Mouse (Mus musculus): ENCODE data around the gene Fndc7. TPM values are rescaled to one million over a fixed set of nuclear protein-coding genes. Genes with fewer than 3 reads are reported as not detected.

Fndc7 gene
- polyA plus RNA-seq, 1 experiment from 2014 or later, result 0.05 TPM

DNA sequence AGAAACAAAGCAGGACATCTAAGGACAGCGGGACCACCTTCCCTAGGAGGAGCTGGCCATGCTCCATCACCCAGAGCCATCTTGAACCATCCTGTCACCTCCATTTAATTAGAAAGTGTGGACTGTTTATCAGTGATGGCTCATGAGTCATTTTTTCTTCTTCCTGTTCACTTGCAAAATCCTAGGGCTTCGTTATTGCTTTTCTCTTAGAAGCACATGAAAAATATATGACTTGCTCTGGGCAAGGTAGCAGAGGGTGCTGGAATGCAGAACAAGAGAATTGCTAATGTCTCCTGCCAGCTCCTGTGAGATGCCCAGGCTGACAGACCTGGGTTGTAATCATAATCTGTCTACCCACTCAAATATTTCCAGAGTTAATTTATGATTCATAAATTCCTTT is 29.0 kb downstream of the Fndc7 start:
- H3K9me3 ChIP-seq (ENCODE audit: control insufficient read depth, low read length), result no peaks in the 10 kb centered on the region
- H3K9ac ChIP-seq (ENCODE audit: low read length), result no peak overlapping the region
- peaks cover 15 to 19% of the 10 kb centered on the region in 2 experiments for H3K4me1 ChIP-seq (ENCODE audit: control insufficient read depth in 2 of 2, insufficient read depth in 2 of 2, low read length in 2 of 2)
- no peak overlapping the region for H3K4me2 ChIP-seq (ENCODE audit: low read length)
- WGBS, result 69% methylated on average over 2 of the region's 2 CpGs
- no peaks in the 10 kb centered on the region for H3K27me3 ChIP-seq (ENCODE audit: control insufficient read depth, insufficient read depth, low read length)
- no peak overlapping the region for H3K27ac ChIP-seq (replicated peaks in 1 of 2; ENCODE audit: control insufficient read depth in 1 of 2, insufficient read depth in 1 of 2, low read depth in 2 of 2, low read length in 2 of 2)
- no peak overlapping the region for H3K4me3 ChIP-seq (ENCODE audit: control insufficient read depth in 1 of 2, insufficient read depth in 1 of 2, low read depth in 1 of 2, low read length in 2 of 2)
- ATAC-seq (ENCODE audit: insufficient number of reproducible peaks, insufficient read depth, low FRiP score, low read depth), result no peak
- no peaks in the 10 kb centered on the region for H3K36me3 ChIP-seq (ENCODE audit: control insufficient read depth, insufficient read depth, low read length)

DNA sequence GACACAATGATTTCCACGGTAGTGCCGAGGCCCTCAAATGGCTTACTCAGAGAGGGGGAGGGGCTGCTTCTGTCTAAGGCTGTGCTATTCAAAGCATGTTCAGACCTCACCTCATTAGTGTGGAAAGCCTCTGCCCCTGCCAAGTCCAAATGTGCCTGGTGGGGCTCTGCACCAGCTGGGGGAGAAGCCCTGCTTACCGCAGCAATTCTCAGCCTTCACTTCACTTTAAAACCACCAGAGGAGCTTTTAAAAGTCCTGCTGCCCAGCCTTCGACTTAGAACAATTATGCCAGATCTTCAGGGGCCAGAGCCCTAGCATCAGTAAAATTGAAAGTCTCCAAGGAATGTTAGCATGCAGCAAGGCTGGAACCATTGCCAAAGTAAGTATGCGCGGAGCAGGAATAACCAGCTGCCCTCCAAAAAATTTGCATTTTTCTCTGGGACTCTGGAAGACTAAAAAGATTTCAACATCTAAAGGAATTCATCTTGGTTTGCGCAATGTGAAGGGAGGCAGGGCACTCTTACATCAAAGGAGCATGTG is 31.5 kb downstream of the Fndc7 start:
- Histone ChIP-seq H3K9me3 (ENCODE audit: control insufficient read depth, low read length) (no peaks in the 10 kb centered on the region), H3K27ac (replicated peaks in 1 of 2; ENCODE audit: control insufficient read depth in 1 of 2, insufficient read depth in 1 of 2, low read depth in 2 of 2, low read length in 2 of 2) (peak overlapping the region; percentile 6 to 51; a peak in 3 of 4 replicates), H3K9ac (ENCODE audit: low read length) (no peak overlapping the region), H3K27me3 (ENCODE audit: control insufficient read depth, insufficient read depth, low read length) (no peaks in the 10 kb centered on the region), H3K4me2 (ENCODE audit: low read length) (peak overlapping the region; percentile 35), H3K4me3 (ENCODE audit: control insufficient read depth in 1 of 2, insufficient read depth in 1 of 2, low read depth in 1 of 2, low read length in 2 of 2) (no peak overlapping the region), H3K4me1 (ENCODE audit: control insufficient read depth in 2 of 2, insufficient read depth in 2 of 2, low read length in 2 of 2) (peaks cover 25 to 29% of the 10 kb centered on the region in 2 experiments), H3K36me3 (ENCODE audit: control insufficient read depth, insufficient read depth, low read length) (no peaks in the 10 kb centered on the region)
- 31% methylated on average over 7 of the region's 7 CpGs for WGBS
- peak; percentile 72 for ATAC-seq (ENCODE audit: insufficient number of reproducible peaks, insufficient read depth, low FRiP score, low read depth)

DNA sequence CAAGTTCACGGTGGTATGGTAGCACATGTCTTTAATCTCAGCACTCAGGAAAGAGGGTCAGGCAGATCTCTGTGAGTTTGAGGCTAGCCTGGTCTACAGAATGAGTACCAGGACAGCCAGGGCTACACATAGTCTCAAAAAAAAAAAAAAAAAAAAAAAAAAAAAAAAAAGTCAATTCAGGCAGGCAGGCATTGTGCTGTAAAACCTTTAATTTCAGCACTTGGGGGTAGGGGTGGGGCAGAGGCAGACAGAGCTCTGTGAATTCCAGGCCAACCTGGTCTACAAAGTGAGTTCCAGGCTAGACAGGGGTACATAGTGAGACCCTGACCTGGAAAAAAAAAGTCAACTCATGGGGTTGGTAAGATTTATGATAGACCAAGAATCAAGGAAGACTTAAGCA is 32.1 kb downstream of the Fndc7 start:
- no peak overlapping the region for H3K9ac ChIP-seq (ENCODE audit: low read length)
- no peaks in the 10 kb centered on the region for H3K9me3 ChIP-seq (ENCODE audit: control insufficient read depth, low read length)
- 55% methylated on average over 1 of the region's 1 CpGs for WGBS
- peak overlapping the region in 1 of 2 experiments; percentile 51; a peak in 2 of 4 replicates for H3K27ac ChIP-seq (replicated peaks in 1 of 2; ENCODE audit: control insufficient read depth in 1 of 2, insufficient read depth in 1 of 2, low read depth in 2 of 2, low read length in 2 of 2)
- no peaks in the 10 kb centered on the region for H3K36me3 ChIP-seq (ENCODE audit: control insufficient read depth, insufficient read depth, low read length)
- peaks cover 25 to 29% of the 10 kb centered on the region in 2 experiments for H3K4me1 ChIP-seq (ENCODE audit: control insufficient read depth in 2 of 2, insufficient read depth in 2 of 2, low read length in 2 of 2)
- no peak for ATAC-seq (ENCODE audit: insufficient number of reproducible peaks, insufficient read depth, low FRiP score, low read depth)
- H3K4me2 ChIP-seq (ENCODE audit: low read length), result 0 out of 2 replicates have a peak overlapping the region, but pooled peaks have one; percentile 35
- no peak overlapping the region for H3K4me3 ChIP-seq (ENCODE audit: control insufficient read depth in 1 of 2, insufficient read depth in 1 of 2, low read depth in 1 of 2, low read length in 2 of 2)
- no peaks in the 10 kb centered on the region for H3K27me3 ChIP-seq (ENCODE audit: control insufficient read depth, insufficient read depth, low read length)

DNA sequence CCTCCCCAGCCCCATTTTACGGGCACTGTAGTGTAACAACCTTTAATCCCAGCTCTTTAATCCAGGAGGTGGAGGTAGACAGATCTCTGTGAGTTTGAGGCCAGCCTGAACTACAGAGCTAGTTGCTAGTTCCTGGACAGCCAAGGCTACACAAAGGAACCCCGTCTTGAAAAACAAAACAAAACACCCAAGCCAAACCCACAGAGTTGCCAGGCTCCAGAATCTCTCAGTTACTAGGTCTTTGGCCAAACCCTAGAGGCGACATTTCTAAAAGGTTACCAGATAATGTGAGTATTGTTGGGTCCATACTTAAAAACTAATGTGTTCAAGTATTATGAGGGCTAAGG is 32.7 kb downstream of the Fndc7 start:
- Histone ChIP-seq H3K4me1 (ENCODE audit: control insufficient read depth in 2 of 2, insufficient read depth in 2 of 2, low read length in 2 of 2) (peaks cover 25 to 29% of the 10 kb centered on the region in 2 experiments), H3K9ac (ENCODE audit: low read length) (no peak overlapping the region)
- no peak for ATAC-seq (ENCODE audit: insufficient number of reproducible peaks, insufficient read depth, low FRiP score, low read depth)

DNA sequence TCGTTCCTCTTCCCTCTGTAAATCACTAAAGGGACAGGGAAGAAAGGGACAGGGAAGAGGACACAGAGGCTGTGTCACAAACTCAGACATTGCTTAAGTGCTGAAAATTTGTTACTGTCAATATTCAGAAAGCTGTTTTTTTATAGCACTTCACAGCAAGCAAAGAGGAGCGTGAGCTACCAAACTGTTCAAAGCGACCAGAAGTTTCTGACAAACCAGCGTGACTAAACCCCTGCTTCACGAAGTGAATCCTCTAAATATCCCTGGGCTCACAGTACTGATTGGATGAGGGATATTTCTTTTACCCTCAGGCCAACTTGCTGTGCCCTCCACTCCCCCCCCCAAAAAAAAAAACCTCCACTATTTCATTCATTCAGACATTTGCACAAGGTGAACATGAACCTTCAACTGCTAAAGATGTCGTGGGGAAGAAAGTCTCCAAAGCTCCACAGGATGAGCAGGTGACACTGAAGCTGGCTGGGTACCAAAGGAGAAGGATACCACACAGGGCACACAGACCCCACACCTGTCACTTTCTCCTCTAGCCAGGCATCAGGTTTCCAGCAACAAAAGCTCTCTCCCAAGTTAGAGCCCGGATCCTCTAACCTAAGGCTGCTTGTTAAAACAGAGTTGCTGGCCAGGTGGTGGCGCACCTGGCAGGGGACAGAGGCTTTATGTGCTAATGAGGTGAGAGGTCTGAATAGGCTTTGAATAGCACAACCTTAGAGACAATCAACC is 33.3 kb downstream of the Fndc7 start:
- Histone ChIP-seq H3K9ac (ENCODE audit: low read length) (no peak overlapping the region), H3K27ac (replicated peaks in 1 of 2; ENCODE audit: control insufficient read depth in 1 of 2, insufficient read depth in 1 of 2, low read depth in 2 of 2, low read length in 2 of 2) (no peak overlapping the region; a peak in 1 of 4 replicates), H3K4me3 (ENCODE audit: control insufficient read depth in 1 of 2, insufficient read depth in 1 of 2, low read depth in 1 of 2, low read length in 2 of 2) (no peak overlapping the region), H3K36me3 (ENCODE audit: control insufficient read depth, insufficient read depth, low read length) (no peaks in the 10 kb centered on the region), H3K27me3 (ENCODE audit: control insufficient read depth, insufficient read depth, low read length) (no peaks in the 10 kb centered on the region), H3K9me3 (ENCODE audit: control insufficient read depth, low read length) (no peaks in the 10 kb centered on the region), H3K4me2 (ENCODE audit: low read length) (no peak overlapping the region), H3K4me1 (ENCODE audit: control insufficient read depth in 2 of 2, insufficient read depth in 2 of 2, low read length in 2 of 2) (peaks cover 25 to 29% of the 10 kb centered on the region in 2 experiments)
- 69% methylated on average over 8 of the region's 8 CpGs for WGBS
- no peak for ATAC-seq (ENCODE audit: insufficient number of reproducible peaks, insufficient read depth, low FRiP score, low read depth)

More for the DNA sequence above, 32.7 kb downstream of the Fndc7 start:
- WGBS, result 47% methylated on average over 3 of the region's 3 CpGs
- Histone ChIP-seq H3K27ac (replicated peaks in 1 of 2; ENCODE audit: control insufficient read depth in 1 of 2, insufficient read depth in 1 of 2, low read depth in 2 of 2, low read length in 2 of 2) (no peak overlapping the region), H3K4me2 (ENCODE audit: low read length) (no peak overlapping the region), H3K4me3 (ENCODE audit: control insufficient read depth in 1 of 2, insufficient read depth in 1 of 2, low read depth in 1 of 2, low read length in 2 of 2) (no peak overlapping the region), H3K36me3 (ENCODE audit: control insufficient read depth, insufficient read depth, low read length) (no peaks in the 10 kb centered on the region), H3K27me3 (ENCODE audit: control insufficient read depth, insufficient read depth, low read length) (no peaks in the 10 kb centered on the region), H3K9me3 (ENCODE audit: control insufficient read depth, low read length) (no peaks in the 10 kb centered on the region)

DNA sequence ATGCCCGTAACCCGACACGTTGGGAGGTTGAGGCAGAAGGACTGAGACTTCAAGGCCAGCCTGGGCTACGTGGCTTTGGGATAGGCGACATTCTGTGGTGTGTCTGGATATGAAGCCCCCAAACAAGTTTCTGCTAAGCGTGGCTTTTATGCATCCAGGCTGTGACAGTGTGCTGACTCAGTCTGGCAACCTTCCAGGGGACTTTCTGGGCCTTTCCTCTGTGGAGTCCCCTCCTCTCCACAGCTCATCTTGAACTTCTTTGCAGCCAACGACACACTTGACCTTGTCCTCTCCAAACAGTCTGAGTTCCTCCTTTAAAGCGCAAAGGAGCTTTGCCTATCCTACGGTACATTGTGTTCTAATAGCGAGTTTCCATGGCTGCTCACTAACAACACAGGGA is 33.9 kb downstream of the Fndc7 start:
- H3K9me3 ChIP-seq (ENCODE audit: control insufficient read depth, low read length), result no peaks in the 10 kb centered on the region
- no peaks in the 10 kb centered on the region for H3K36me3 ChIP-seq (ENCODE audit: control insufficient read depth, insufficient read depth, low read length)
- H3K27ac ChIP-seq (replicated peaks in 1 of 2; ENCODE audit: control insufficient read depth in 1 of 2, insufficient read depth in 1 of 2, low read depth in 2 of 2, low read length in 2 of 2), result peak overlapping the region in 1 of 2 experiments; percentile 30; a peak in 2 of 4 replicates
- 0 out of 2 replicates have a peak overlapping the region, but pooled peaks have one; percentile 44 for H3K9ac ChIP-seq (ENCODE audit: low read length)
- no peak overlapping the region for H3K4me2 ChIP-seq (ENCODE audit: low read length)
- peaks cover 25 to 29% of the 10 kb centered on the region in 2 experiments for H3K4me1 ChIP-seq (ENCODE audit: control insufficient read depth in 2 of 2, insufficient read depth in 2 of 2, low read length in 2 of 2)
- ATAC-seq (ENCODE audit: insufficient number of reproducible peaks, insufficient read depth, low FRiP score, low read depth), result 0 out of 2 replicates have a peak, but pooled peaks have one; percentile 26
- no peak overlapping the region for H3K4me3 ChIP-seq (ENCODE audit: control insufficient read depth in 1 of 2, insufficient read depth in 1 of 2, low read depth in 1 of 2, low read length in 2 of 2)
- 53% methylated on average over 10 of the region's 10 CpGs for WGBS
- H3K27me3 ChIP-seq (ENCODE audit: control insufficient read depth, insufficient read depth, low read length), result no peaks in the 10 kb centered on the region

DNA sequence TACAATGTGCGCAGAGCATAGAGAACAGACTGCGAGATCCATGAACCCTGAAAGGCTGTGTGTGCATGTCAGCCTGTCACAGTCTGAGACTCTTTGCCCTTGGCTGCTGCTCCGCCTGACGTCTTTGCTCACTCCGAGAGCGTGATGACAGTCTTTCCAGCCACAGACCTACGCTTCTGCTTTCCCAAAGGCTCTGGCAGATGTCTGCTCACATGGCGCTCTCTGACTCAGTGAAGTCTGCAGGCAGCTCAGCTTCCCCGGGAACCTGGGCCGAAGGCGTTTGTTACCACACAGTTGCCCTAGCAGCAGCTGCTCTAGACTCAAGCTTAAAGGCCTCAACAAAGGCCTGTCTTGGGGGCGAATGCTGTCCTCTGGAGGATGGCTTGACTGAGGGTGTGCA is 34.4 kb downstream of the Fndc7 start:
- peaks cover 25 to 30% of the 10 kb centered on the region in 2 experiments for H3K4me1 ChIP-seq (ENCODE audit: control insufficient read depth in 2 of 2, insufficient read depth in 2 of 2, low read length in 2 of 2)
- no peaks in the 10 kb centered on the region for H3K36me3 ChIP-seq (ENCODE audit: control insufficient read depth, insufficient read depth, low read length)
- peak overlapping the region; percentile 44; the same call in 1 of the 2 replicates for H3K9ac ChIP-seq (ENCODE audit: low read length)
- ATAC-seq (ENCODE audit: insufficient number of reproducible peaks, insufficient read depth, low FRiP score, low read depth), result peak; percentile 27; the same call in 1 of the 2 replicates
- H3K27ac ChIP-seq (replicated peaks in 1 of 2; ENCODE audit: control insufficient read depth in 1 of 2, insufficient read depth in 1 of 2, low read depth in 2 of 2, low read length in 2 of 2), result peak overlapping the region; percentile 30 to 31; a peak in 3 of 4 replicates
- no peaks in the 10 kb centered on the region for H3K9me3 ChIP-seq (ENCODE audit: control insufficient read depth, low read length)
- H3K4me2 ChIP-seq (ENCODE audit: low read length), result 0 out of 2 replicates have a peak overlapping the region, but pooled peaks have one; percentile 16
- no peaks in the 10 kb centered on the region for H3K27me3 ChIP-seq (ENCODE audit: control insufficient read depth, insufficient read depth, low read length)
- WGBS, result 35% methylated on average over 12 of the region's 12 CpGs
- no peak overlapping the region for H3K4me3 ChIP-seq (ENCODE audit: control insufficient read depth in 1 of 2, insufficient read depth in 1 of 2, low read depth in 1 of 2, low read length in 2 of 2)

Data from heart, embryonic 14.5 days (tissue).